Mouse (Mus musculus) cerebellum, adult 11 months (tissue): ENCODE data around the gene Myo5c.

Experiments used
- DNase-seq: peaks from one replicate; pipeline ENCODE4 v3.0.0; 2022

Gene Myo5c

DNA sequence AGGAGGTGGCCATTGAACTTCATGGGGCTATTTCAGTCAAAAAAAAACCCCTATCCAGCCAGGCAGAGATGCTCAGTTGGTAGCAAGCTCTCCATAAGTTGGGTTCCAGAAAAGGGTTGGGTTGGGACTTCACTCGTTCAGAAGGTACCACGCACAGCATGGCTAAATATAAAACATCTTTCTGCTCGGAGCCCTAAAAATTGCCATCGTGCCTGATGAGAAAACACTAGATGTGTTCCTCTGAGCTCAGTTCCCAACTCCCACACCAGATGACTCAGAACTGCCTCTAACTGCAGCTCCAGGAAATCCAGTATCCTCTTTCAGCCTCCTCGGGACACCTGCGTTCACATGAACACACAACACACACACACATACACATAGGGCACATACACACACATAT is 106.2 kb downstream of the Myo5c start:
- DNase-seq: no peak

DNA sequence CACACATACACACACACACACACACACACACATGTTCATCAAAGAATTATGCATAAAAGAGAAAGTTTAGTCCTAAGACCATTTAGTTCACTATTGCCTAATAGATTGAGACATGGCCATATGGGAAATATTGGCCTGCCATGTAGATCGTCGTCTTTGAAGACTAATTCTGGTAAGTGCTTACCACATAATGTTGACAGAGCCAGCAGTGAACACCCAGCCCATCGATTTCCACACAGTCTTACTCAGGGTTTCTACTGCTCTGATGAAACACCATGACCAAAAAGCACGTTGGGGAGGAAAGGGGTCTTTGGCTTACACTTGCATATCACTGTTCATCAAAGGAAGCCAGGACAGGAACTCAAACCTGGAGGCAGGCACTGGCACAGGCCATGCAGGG is 110.6 kb downstream of the Myo5c start:
- no peak for DNase-seq

DNA sequence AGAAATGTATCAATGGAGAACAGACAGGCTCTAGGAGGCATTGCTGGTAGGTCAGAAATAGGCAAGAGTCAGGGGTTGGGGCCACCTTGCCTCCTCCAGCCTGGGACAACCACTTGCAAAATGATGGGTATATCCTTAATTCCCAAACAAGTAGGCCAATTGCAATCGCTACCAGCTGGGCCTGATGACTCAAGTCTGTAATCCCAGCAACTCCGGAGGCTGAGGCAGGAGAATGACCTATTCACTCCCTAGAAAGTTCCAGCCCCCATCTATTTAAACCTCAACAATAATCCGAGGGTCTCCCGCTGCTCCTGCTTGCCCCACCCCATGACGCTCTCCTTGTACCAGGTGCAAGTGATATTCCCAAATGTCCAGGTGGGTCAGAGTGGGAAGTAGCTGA is 115.6 kb downstream of the Myo5c start, which contains the start of gene Bcl2l10:
Bcl2l10 (plus strand) TSS at position 301 of the 400 bp plus-strand sequence.
- DNase-seq: no peak

DNA sequence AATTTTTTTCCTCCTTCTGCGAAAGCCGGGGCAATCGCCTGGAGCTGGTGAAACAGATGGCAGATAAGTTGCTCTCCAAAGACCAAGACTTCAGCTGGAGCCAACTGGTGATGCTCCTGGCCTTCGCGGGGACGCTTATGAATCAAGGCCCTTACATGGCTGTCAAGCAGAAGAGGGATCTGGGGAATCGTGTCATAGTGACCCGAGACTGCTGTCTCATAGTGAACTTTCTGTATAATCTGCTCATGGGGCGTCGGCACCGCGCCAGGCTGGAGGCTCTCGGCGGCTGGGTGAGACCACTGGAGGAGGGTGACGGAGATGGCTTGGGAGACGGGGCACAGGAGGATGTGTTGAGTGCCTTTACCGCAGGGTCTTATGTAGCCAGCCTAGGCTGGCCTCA is 116.2 kb downstream of the Myo5c start:
- DNase-seq: no peak

DNA sequence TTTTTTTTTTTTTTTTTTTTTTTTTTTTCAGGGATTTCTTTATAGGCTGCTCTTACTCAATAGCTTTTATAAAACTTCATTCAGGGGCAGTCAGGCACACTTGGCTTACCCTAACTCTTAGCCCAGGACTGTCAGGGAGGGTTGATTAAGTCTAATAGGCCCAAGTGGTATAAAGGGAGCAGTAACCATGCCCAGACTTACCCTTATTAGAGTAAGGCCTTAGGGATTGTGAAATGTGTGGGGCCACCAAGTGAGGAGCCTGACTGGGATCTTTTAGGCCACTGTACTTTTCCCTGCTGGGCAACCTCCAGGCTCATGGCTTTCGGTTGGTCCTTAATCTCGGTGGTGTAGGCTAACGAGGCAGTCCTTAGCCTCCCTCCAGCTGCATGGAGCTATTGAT is 116.8 kb downstream of the Myo5c start:
- DNase-seq: no peak

DNA sequence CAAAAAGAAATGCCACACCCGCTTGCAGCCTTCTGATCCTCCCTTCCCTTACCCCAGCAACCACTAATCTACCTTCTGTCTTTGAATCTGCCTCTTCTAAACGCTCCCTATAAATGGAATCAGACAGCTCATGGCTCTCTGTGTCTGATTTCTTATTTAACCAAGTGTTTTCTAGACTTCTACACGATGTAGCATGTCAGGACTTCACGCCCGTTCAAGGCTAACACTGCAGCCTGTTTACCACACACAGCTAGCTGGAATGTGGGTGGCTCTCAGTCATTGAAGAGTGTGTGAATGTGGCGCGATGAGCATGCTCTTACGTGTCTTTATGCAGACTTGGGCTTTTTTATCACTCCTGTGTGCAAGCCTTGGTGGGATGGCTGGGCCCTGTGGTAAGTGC is 121.3 kb downstream of the Myo5c start:
- no peak for DNase-seq
